Mouse (Mus musculus) MEL (cell line): ENCODE measurements around the gene Ipcef1. TPM values are rescaled to one million over a fixed set of nuclear protein-coding genes. Genes with fewer than 3 reads are reported as not detected.

ENCODE experiments used
- DNase-seq: peaks from one replicate; pipeline ENCODE4 v3.0.0; 2011; ENCODE audit warnings: low read depth, low spot score
- H3K27ac ChIP-seq: 2 replicates; pipeline ENCODE4 v1.5.1; 2012; ENCODE audit warnings: low read depth, mild to moderate bottlenecking, control low read depth, low read length, moderate library complexity; ENCODE audit not compliant: control insufficient read depth
- H3K27me3 ChIP-seq, 2 experiments: fragments of 150-350 bp in 1 of 2; sonication (generic) in 1 of 2; 2 replicates each; pipeline ENCODE4 v1.6.1; 2012; ENCODE audit warnings: low read length in 2 of 2, mild to moderate bottlenecking in 2 of 2, improper control_type of control experiment in 1 of 2, moderate library complexity in 1 of 2; ENCODE audit not compliant: insufficient read depth in 2 of 2, control insufficient read depth in 1 of 2
- H3K36me3 ChIP-seq, 2 experiments: 2 replicates each; pipeline ENCODE4 v1.6.1; 2012 to 2014; ENCODE audit warnings: low read length in 2 of 2, improper control_type of control experiment in 1 of 2, inconsistent platforms in 1 of 2, mild to moderate bottlenecking in 1 of 2; ENCODE audit not compliant: insufficient read depth in 2 of 2, control insufficient read depth in 1 of 2
- H3K4me1 ChIP-seq, 2 experiments: fragments of 150-350 bp in 1 of 2; sonication (generic) in 1 of 2; 2 replicates each; pipeline ENCODE4 v1.6.1; 2012; ENCODE audit warnings: low read length in 2 of 2, improper control_type of control experiment in 1 of 2, mild to moderate bottlenecking in 1 of 2; ENCODE audit not compliant: insufficient read depth in 2 of 2, control insufficient read depth in 1 of 2
- H3K4me3 ChIP-seq, 2 experiments: fragments of 150-350 bp in 1 of 2; sonication (generic) in 1 of 2; 2 replicates each; pipeline ENCODE4 v1.5.1; 2012; ENCODE audit warnings: low read depth in 2 of 2, low read length in 2 of 2, mild to moderate bottlenecking in 2 of 2, moderate library complexity in 2 of 2, control low read depth in 1 of 2, improper control_type of control experiment in 1 of 2; ENCODE audit not compliant: control insufficient read depth in 1 of 2, insufficient read depth in 1 of 2
- H3K79me2 ChIP-seq: 2 replicates; pipeline ENCODE4 v1.6.1; 2012; ENCODE audit warnings: mild to moderate bottlenecking, low read length, moderate library complexity; ENCODE audit not compliant: control insufficient read depth, poor library complexity, insufficient read depth
- H3K9ac ChIP-seq: 2 replicates; pipeline ENCODE4 v1.6.1; 2012; ENCODE audit warnings: low read depth, mild to moderate bottlenecking, control low read depth, low read length, moderate library complexity; ENCODE audit not compliant: control insufficient read depth, poor library complexity, severe bottlenecking
- H3K9me3 ChIP-seq: fragments of 150-350 bp; sonication (generic); replicated peaks from 2 replicates; pipeline ENCODE4 v1.6.1; 2012; ENCODE audit warnings: mild to moderate bottlenecking, low read length, improper control_type of control experiment, moderate library complexity; ENCODE audit not compliant: insufficient read depth
- BHLHE40 ChIP-seq: IDR thresholded peaks from 2 replicates; pipeline ENCODE4 v1.6.1; 2012; ENCODE audit warnings: low read depth, mild to moderate bottlenecking, inconsistent platforms, low read length, improper control_type of control experiment, borderline replicate concordance
- CHD1 ChIP-seq: IDR thresholded peaks from 2 replicates; pipeline ENCODE4 v1.6.1; 2012; ENCODE audit warnings: low read depth, mild to moderate bottlenecking, inconsistent platforms, low read length, improper control_type of control experiment
- E2F4 ChIP-seq: IDR thresholded peaks from 2 replicates; pipeline ENCODE4 v1.6.1; 2011; ENCODE audit warnings: low read depth, low read length, improper control_type of control experiment, borderline replicate concordance
- EP300 ChIP-seq, 2 experiments: IDR thresholded peaks; 2 replicates each; pipeline ENCODE4 v1.6.1; 2011; ENCODE audit warnings: improper control_type of control experiment in 2 of 2, low read length in 2 of 2, low read depth in 1 of 2, mild to moderate bottlenecking in 1 of 2
- GABPA ChIP-seq: IDR thresholded peaks from 2 replicates; pipeline ENCODE4 v1.6.1; 2012; ENCODE audit warnings: low read depth, mild to moderate bottlenecking, inconsistent platforms, low read length, improper control_type of control experiment, moderate library complexity
- GATA1 ChIP-seq: IDR thresholded peaks from 2 replicates; pipeline ENCODE4 v1.6.1; 2011; ENCODE audit warnings: low read depth, low read length, improper control_type of control experiment
- HCFC1 ChIP-seq: IDR thresholded peaks from 2 replicates; pipeline ENCODE4 v1.6.1; 2012; ENCODE audit warnings: low read depth, mild to moderate bottlenecking, inconsistent platforms, low read length, improper control_type of control experiment, moderate library complexity
- JUND ChIP-seq: IDR thresholded peaks from 2 replicates; pipeline ENCODE4 v1.6.1; 2011; ENCODE audit warnings: low read depth, mild to moderate bottlenecking, improper control_type of control experiment, low read length
- KAT2A ChIP-seq: conservative IDR thresholded peaks from 2 replicates; pipeline ENCODE4 v1.6.1; 2012; ENCODE audit warnings: low read depth, low read length, improper control_type of control experiment, inconsistent platforms
- MAFK ChIP-seq: IDR thresholded peaks from 2 replicates; pipeline ENCODE4 v1.6.1; 2011; ENCODE audit warnings: low read depth, mild to moderate bottlenecking, low read length, improper control_type of control experiment, borderline replicate concordance
- MEF2A ChIP-seq: IDR thresholded peaks from 2 replicates; pipeline ENCODE4 v1.6.1; 2014; ENCODE audit warnings: low read depth, mild to moderate bottlenecking, inconsistent platforms, low read length, improper control_type of control experiment; ENCODE audit not compliant: poor library complexity, insufficient replicate concordance, severe bottlenecking; ENCODE audit errors: extremely low read depth
- MXI1 ChIP-seq: IDR thresholded peaks from 2 replicates; pipeline ENCODE4 v1.6.1; 2011; ENCODE audit warnings: mild to moderate bottlenecking, low read depth, low read length, improper control_type of control experiment
- MYB ChIP-seq: IDR thresholded peaks from 2 replicates; pipeline ENCODE4 v1.6.1; 2011; ENCODE audit warnings: mild to moderate bottlenecking, low read depth, low read length, improper control_type of control experiment
- MYC ChIP-seq: IDR thresholded peaks from 2 replicates; pipeline ENCODE4 v1.6.1; 2011; ENCODE audit warnings: low read depth, mild to moderate bottlenecking, low read length, improper control_type of control experiment, moderate library complexity
- NELFE ChIP-seq: IDR thresholded peaks from 2 replicates; pipeline ENCODE4 v1.6.1; 2011; ENCODE audit warnings: low read depth, low read length, improper control_type of control experiment
- NRF1 ChIP-seq: IDR thresholded peaks from 2 replicates; pipeline ENCODE4 v1.6.1; 2014; ENCODE audit warnings: low read depth, mild to moderate bottlenecking, inconsistent platforms, low read length, improper control_type of control experiment, moderate library complexity; ENCODE audit not compliant: poor library complexity, insufficient read depth, severe bottlenecking
- POLR2AphosphoS2 ChIP-seq: IDR thresholded peaks from 2 replicates; pipeline ENCODE4 v1.6.1; 2011; ENCODE audit warnings: low read length, improper control_type of control experiment
- RAD21 ChIP-seq: IDR thresholded peaks from 2 replicates; pipeline ENCODE4 v1.6.1; 2011; ENCODE audit warnings: mild to moderate bottlenecking, low read depth, low read length, improper control_type of control experiment
- SIN3A ChIP-seq: IDR thresholded peaks from 2 replicates; pipeline ENCODE4 v1.6.1; 2012; ENCODE audit warnings: low read length, improper control_type of control experiment, inconsistent platforms
- SMC3 ChIP-seq: IDR thresholded peaks from 2 replicates; pipeline ENCODE4 v1.6.1; 2011; ENCODE audit warnings: low read depth, low read length, improper control_type of control experiment
- TBP ChIP-seq: IDR thresholded peaks from 2 replicates; pipeline ENCODE4 v1.8.0; 2011; ENCODE audit warnings: low read depth, low read length, improper control_type of control experiment
- UBTF ChIP-seq: IDR thresholded peaks from 2 replicates; pipeline ENCODE4 v1.6.1; 2012; ENCODE audit warnings: low read depth, mild to moderate bottlenecking, inconsistent platforms, low read length, improper control_type of control experiment, moderate library complexity, borderline replicate concordance; ENCODE audit not compliant: insufficient read depth
- USF1 ChIP-seq: IDR thresholded peaks from 2 replicates; pipeline ENCODE4 v1.6.1; 2014; ENCODE audit warnings: low read depth, mild to moderate bottlenecking, inconsistent platforms, low read length, improper control_type of control experiment, moderate library complexity
- USF2 ChIP-seq, 2 experiments: IDR thresholded peaks; 2 replicates each; pipeline ENCODE4 v1.6.1; 2011 to 2012; ENCODE audit warnings: improper control_type of control experiment in 2 of 2, low read length in 2 of 2, borderline replicate concordance in 1 of 2, inconsistent platforms in 1 of 2, low read depth in 1 of 2, mild to moderate bottlenecking in 1 of 2; ENCODE audit not compliant: insufficient read depth in 1 of 2
- ZC3H11A ChIP-seq: IDR thresholded peaks from 2 replicates; pipeline ENCODE4 v1.6.1; 2012; ENCODE audit warnings: low read depth, mild to moderate bottlenecking, inconsistent platforms, low read length, improper control_type of control experiment
- ZKSCAN1 ChIP-seq: IDR thresholded peaks from 2 replicates; pipeline ENCODE4 v1.6.1; 2012; ENCODE audit warnings: low read depth, mild to moderate bottlenecking, inconsistent platforms, low read length, improper control_type of control experiment, moderate library complexity
- ZMIZ1 ChIP-seq: IDR thresholded peaks from 2 replicates; pipeline ENCODE4 v1.6.1; 2012; ENCODE audit warnings: low read depth, mild to moderate bottlenecking, inconsistent platforms, low read length, improper control_type of control experiment, moderate library complexity
- ZNF384 ChIP-seq: IDR thresholded peaks from 2 replicates; pipeline ENCODE4 v1.6.1; 2012; ENCODE audit warnings: low read depth, mild to moderate bottlenecking, inconsistent platforms, low read length, improper control_type of control experiment
- polyA plus RNA-seq, 2 experiments: library from polyadenylated mRNA; stranded (reverse) in 1 of 2; unstranded in 1 of 2; fragments of >175 nt in 1 of 2; fragments of >200 nt in 1 of 2; gene quantifications; 2 replicates each; pipeline versions ENCODE4 v1.2.1 to v1.2.4; 2012; ENCODE audit warnings: low replicate concordance in 2 of 2, low read depth in 1 of 2; ENCODE audit not compliant: insufficient read length in 2 of 2, insufficient read depth in 1 of 2, missing spikeins in 1 of 2
- total RNA-seq: library from RNA; depleted of rRNA; stranded (reverse); fragments of 300-350 nt; gene quantifications from 2 replicates; pipeline ENCODE4 v1.2.3, GENCODE M21; 2012

The Ipcef1 gene
- total and polyA plus RNA-seq, 3 experiments: not detected

DNA sequence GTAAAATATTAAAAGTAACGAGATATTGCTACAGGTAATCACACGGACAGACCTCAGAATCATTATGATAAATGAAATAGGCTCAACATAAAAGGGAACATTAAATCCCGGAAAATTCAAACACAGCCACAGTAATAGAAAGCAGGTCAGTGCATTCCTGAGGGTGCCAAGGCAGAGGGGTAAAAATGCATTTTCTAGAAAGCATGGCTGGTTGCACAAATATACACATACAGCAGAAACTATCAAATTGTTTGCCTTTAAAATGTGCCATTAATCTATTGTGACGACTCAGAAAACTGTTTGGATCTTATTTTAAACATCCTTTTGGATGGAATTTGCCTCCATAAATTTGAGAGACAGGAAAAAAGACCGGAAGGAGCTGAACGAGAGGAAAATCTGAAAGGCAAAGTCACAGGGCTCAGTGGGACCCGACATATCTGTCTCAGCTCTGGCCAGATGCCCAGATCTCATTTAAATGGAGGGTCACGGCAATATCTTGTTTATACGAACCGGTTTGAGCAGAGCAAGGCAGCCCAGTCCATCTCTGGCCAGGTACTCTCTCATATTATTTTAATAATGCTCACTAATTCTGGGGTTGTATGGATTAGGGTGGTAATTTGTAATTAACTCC, 4.9 kb downstream of the Ipcef1 start:
- H3K9me3 ChIP-seq: no peaks in the 10 kb centered on the region
- no peak overlapping the region for H3K27ac ChIP-seq
- TF ChIP-seq HCFC1 (no peak), JUND (no peak), BHLHE40 (no peak), ZC3H11A (no peak), CHD1 (no peak), POLR2AphosphoS2 (no peak), SMC3 (no peak), MXI1 (no peak), NELFE (no peak), GABPA (no peak), MEF2A (no peak), SIN3A (no peak), GATA1 (no peak), ZNF384 (no peak), MAFK (no peak), USF1 (no peak), ZKSCAN1 (no peak), ZMIZ1 (no peak), EP300 (IDR thresholded peaks at IDR 0.05; ENCODE audit: low read depth in 1 of 2, low read length in 2 of 2) (no peak), E2F4 (no peak)
- DNase-seq: no peak
- H3K4me1 ChIP-seq: no peaks in the 10 kb centered on the region
- H3K27me3 ChIP-seq: no peaks in the 10 kb centered on the region
- H3K79me2 ChIP-seq: no peaks in the 10 kb centered on the region
- H3K36me3 ChIP-seq: no peaks in the 10 kb centered on the region
- no peak overlapping the region for H3K4me3 ChIP-seq
- H3K9ac ChIP-seq: no peak overlapping the region

DNA sequence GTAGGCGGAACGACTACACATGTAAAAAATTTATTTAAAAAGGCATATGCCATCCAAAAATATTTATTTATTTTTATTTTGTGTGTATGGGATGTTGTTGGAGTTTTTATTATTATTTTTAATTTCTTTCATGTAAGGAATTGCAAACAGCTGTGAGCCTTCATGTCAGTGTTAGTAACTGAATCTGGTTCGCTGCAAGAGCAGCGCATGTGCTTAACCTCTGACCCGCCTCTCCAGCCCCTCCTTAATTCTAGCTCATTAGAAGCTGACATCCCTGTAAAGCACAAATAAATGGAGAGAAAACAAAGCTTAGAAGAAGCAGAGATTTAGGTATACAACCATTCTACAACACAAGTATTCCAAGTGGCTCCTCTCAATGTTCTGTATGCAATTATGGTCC, 8.4 kb downstream of the Ipcef1 start:
- no peaks in the 10 kb centered on the region for H3K79me2 ChIP-seq

More for the DNA sequence above, 8.4 kb downstream of the Ipcef1 start:
- Histone ChIP-seq H3K9ac (no peak overlapping the region), H3K4me3 (no peak overlapping the region), H3K36me3 (no peaks in the 10 kb centered on the region), H3K9me3 (no peaks in the 10 kb centered on the region), H3K4me1 (no peaks in the 10 kb centered on the region), H3K27me3 (no peaks in the 10 kb centered on the region), H3K27ac (no peak overlapping the region)
- DNase-seq: no peak
- TF ChIP-seq UBTF (no peak), ZNF384 (no peak), TBP (no peak), ZMIZ1 (no peak), USF1 (no peak), GABPA (no peak), MAFK (no peak), USF2 (IDR thresholded peaks at IDR 0.05; ENCODE audit: borderline replicate concordance in 1 of 2, insufficient read depth in 1 of 2, low read depth in 1 of 2, low read length in 2 of 2) (no peak), EP300 (IDR thresholded peaks at IDR 0.05; ENCODE audit: low read depth in 1 of 2, low read length in 2 of 2) (no peak), MYB (no peak), NRF1 (no peak), MYC (no peak), KAT2A (no peak), HCFC1 (no peak), BHLHE40 (no peak), POLR2AphosphoS2 (no peak), RAD21 (no peak), NELFE (no peak), E2F4 (no peak), GATA1 (no peak)
